Mouse (Mus musculus): Measurements from ENCODE around the gene Rpgrip1l. TPM values are rescaled to one million over a fixed set of nuclear protein-coding genes. Genes with fewer than 3 reads are reported as not detected.
A peak's percentile ranks its signal among the peaks of the same experiment; 100 is the strongest.

Gene Rpgrip1l
- 1.9 TPM in 2 replicates for polyA plus RNA-seq (2012; rRNA removed)

GRCm38 (mm10) chr8:91312835-91313832 is at the start of gene Rpgrip1l, which contains the start of gene Fto:
TSS of gene Rpgrip1l (minus strand) at chr8:91313262.
TSS of gene Fto (plus strand) at chr8:91313525.
- peak; percentile 98 for DNase-seq
- Histone ChIP-seq H3K27ac (ENCODE audit: control insufficient read depth, insufficient read depth, low read length) (no peak within 1 kb of the TSS), H3K36me3 (ENCODE audit: control insufficient read depth, insufficient read depth, low read length) (no peaks in the 10 kb centered on the region), H3K4me1 (replicated peaks; ENCODE audit: control insufficient read depth, insufficient read depth, low read length) (peaks cover 2% of the 10 kb centered on the region), H3K4me3 (ENCODE audit: control insufficient read depth, insufficient read depth, low read length) (peak within 1 kb of the TSS; percentile 90), H3K27me3 (ENCODE audit: control insufficient read depth, insufficient read depth, low read length) (no peaks in the 10 kb centered on the region)
- WGBS, result 1% methylated on average over 59 of the region's 59 CpGs
- TF ChIP-seq CTCF (IDR thresholded peaks at IDR 0.05; ENCODE audit: borderline replicate concordance, control insufficient read depth, extremely low read depth, insufficient read depth, low read length, poor library complexity) (no peak), POLR2A (IDR thresholded peaks at IDR 0.05; ENCODE audit: control insufficient read depth, extremely low read depth, insufficient read depth, low read length, poor library complexity) (peak; percentile 69; the same call in 1 of the 2 replicates)

GRCm38 (mm10) chr8:91360644-91361357 is 47.7 kb upstream of the Rpgrip1l start:
- no peaks in the 10 kb centered on the region for H3K27me3 ChIP-seq (ENCODE audit: control insufficient read depth, insufficient read depth, low read length)
- H3K36me3 ChIP-seq (ENCODE audit: control insufficient read depth, insufficient read depth, low read length), result no peaks in the 10 kb centered on the region
- DNase-seq, result no peak
- H3K4me1 ChIP-seq (replicated peaks; ENCODE audit: control insufficient read depth, insufficient read depth, low read length), result peaks cover 10% of the 10 kb centered on the region; the same call in 1 of the 2 replicates
- TF ChIP-seq CTCF (IDR thresholded peaks at IDR 0.05; ENCODE audit: borderline replicate concordance, control insufficient read depth, extremely low read depth, insufficient read depth, low read length, poor library complexity), result no peak
- TF ChIP-seq POLR2A (IDR thresholded peaks at IDR 0.05; ENCODE audit: control insufficient read depth, extremely low read depth, insufficient read depth, low read length, poor library complexity), result no peak
- no peak overlapping the region for H3K27ac ChIP-seq (ENCODE audit: control insufficient read depth, insufficient read depth, low read length)
- H3K4me3 ChIP-seq (ENCODE audit: control insufficient read depth, insufficient read depth, low read length), result no peak overlapping the region
- WGBS, result 30% methylated on average over 10 of the region's 10 CpGs

- WGBS, result 87% methylated on average over 9 of the region's 9 CpGs
- peaks cover 10% of the 10 kb centered on the region; the same call in 1 of the 2 replicates for H3K4me1 ChIP-seq (replicated peaks; ENCODE audit: control insufficient read depth, insufficient read depth, low read length)
- H3K4me3 ChIP-seq (ENCODE audit: control insufficient read depth, insufficient read depth, low read length), result no peak overlapping the region
These were observed 46.4 kb upstream of the Rpgrip1l start for GRCm38 (mm10) chr8:91359511-91359910.

GRCm38 (mm10) chr8:91358016-91358415 is 45.0 kb upstream of the Rpgrip1l start:
- TF ChIP-seq CTCF (IDR thresholded peaks at IDR 0.05; ENCODE audit: borderline replicate concordance, control insufficient read depth, extremely low read depth, insufficient read depth, low read length, poor library complexity) (no peak), POLR2A (IDR thresholded peaks at IDR 0.05; ENCODE audit: control insufficient read depth, extremely low read depth, insufficient read depth, low read length, poor library complexity) (no peak)
- Histone ChIP-seq H3K27ac (ENCODE audit: control insufficient read depth, insufficient read depth, low read length) (no peak overlapping the region), H3K4me1 (replicated peaks; ENCODE audit: control insufficient read depth, insufficient read depth, low read length) (peaks cover 10% of the 10 kb centered on the region; the same call in 1 of the 2 replicates), H3K27me3 (ENCODE audit: control insufficient read depth, insufficient read depth, low read length) (no peaks in the 10 kb centered on the region), H3K36me3 (ENCODE audit: control insufficient read depth, insufficient read depth, low read length) (no peaks in the 10 kb centered on the region), H3K4me3 (ENCODE audit: control insufficient read depth, insufficient read depth, low read length) (no peak overlapping the region)
- 91% methylated on average over 5 of the region's 5 CpGs for WGBS
- no peak for DNase-seq

More at GRCm38 (mm10) chr8:91359511-91359910, 46.4 kb upstream of the Rpgrip1l start:
- no peak overlapping the region for H3K27ac ChIP-seq (ENCODE audit: control insufficient read depth, insufficient read depth, low read length)
- DNase-seq, result no peak
- H3K27me3 ChIP-seq (ENCODE audit: control insufficient read depth, insufficient read depth, low read length), result no peaks in the 10 kb centered on the region
- no peaks in the 10 kb centered on the region for H3K36me3 ChIP-seq (ENCODE audit: control insufficient read depth, insufficient read depth, low read length)
- no peak for TF ChIP-seq CTCF (IDR thresholded peaks at IDR 0.05; ENCODE audit: borderline replicate concordance, control insufficient read depth, extremely low read depth, insufficient read depth, low read length, poor library complexity)
- TF ChIP-seq POLR2A (IDR thresholded peaks at IDR 0.05; ENCODE audit: control insufficient read depth, extremely low read depth, insufficient read depth, low read length, poor library complexity), result no peak

- no peaks in the 10 kb centered on the region for H3K36me3 ChIP-seq (ENCODE audit: control insufficient read depth, insufficient read depth, low read length)
- no peaks in the 10 kb centered on the region for H3K27me3 ChIP-seq (ENCODE audit: control insufficient read depth, insufficient read depth, low read length)
- DNase-seq, result no peak
- no peak overlapping the region for H3K4me3 ChIP-seq (ENCODE audit: control insufficient read depth, insufficient read depth, low read length)
- TF ChIP-seq POLR2A (IDR thresholded peaks at IDR 0.05; ENCODE audit: control insufficient read depth, extremely low read depth, insufficient read depth, low read length, poor library complexity), result no peak
- TF ChIP-seq CTCF (IDR thresholded peaks at IDR 0.05; ENCODE audit: borderline replicate concordance, control insufficient read depth, extremely low read depth, insufficient read depth, low read length, poor library complexity), result no peak
- WGBS, result 93% methylated on average over 4 of the region's 4 CpGs
- peaks cover 10% of the 10 kb centered on the region; the same call in 1 of the 2 replicates for H3K4me1 ChIP-seq (replicated peaks; ENCODE audit: control insufficient read depth, insufficient read depth, low read length)
- H3K27ac ChIP-seq (ENCODE audit: control insufficient read depth, insufficient read depth, low read length), result no peak overlapping the region
These were observed 44.5 kb upstream of the Rpgrip1l start for GRCm38 (mm10) chr8:91357493-91358014.
